Mouse (Mus musculus): ENCODE data around the gene Nceh1. TPM values are rescaled to one million over a fixed set of nuclear protein-coding genes. Genes with fewer than 3 reads are reported as not detected.

Nceh1 gene
- polyA plus RNA-seq, 1 experiment = 6.2 TPM

DNA sequence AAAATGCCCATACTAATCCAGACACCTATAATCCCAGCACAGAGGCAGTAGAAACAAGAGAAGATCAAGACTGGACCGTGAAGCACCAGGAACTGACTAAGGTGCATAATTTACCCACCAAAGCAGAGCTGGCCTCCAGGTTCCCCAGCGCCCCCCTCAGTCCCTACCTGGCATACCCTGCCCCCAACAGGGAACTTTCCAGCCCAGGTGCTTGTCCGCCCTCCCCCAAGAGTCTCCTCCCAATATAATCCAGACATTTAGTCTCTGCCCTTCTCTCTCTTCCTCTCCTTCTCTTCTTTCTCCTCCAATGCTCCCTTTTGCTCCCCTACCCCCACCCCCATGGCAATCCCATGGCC, 26.2 kb upstream of the Nceh1 start:
- TF ChIP-seq E2F4 (IDR thresholded peaks at IDR 0.05; ENCODE audit: insufficient read depth) = no peak
- no peak for TF ChIP-seq MAX (IDR thresholded peaks at IDR 0.05; ENCODE audit: low read depth)
- no peak for TF ChIP-seq MYOG (IDR thresholded peaks at IDR 0.05; ENCODE audit: control insufficient read depth in 1 of 3, insufficient read depth in 1 of 3, insufficient read length in 2 of 3, low read depth in 2 of 3)
- no peak for TF ChIP-seq POLR2AphosphoS2 (IDR thresholded peaks at IDR 0.05; ENCODE audit: insufficient read length, low read depth)
- TF ChIP-seq USF1 (IDR thresholded peaks at IDR 0.05; ENCODE audit: low read depth) = no peak
- TF ChIP-seq CEBPB (IDR thresholded peaks at IDR 0.05; ENCODE audit: insufficient read depth, poor library complexity, severe bottlenecking) = no peak
- no peak for TF ChIP-seq TCF3 (IDR thresholded peaks at IDR 0.05; ENCODE audit: insufficient read length, low read depth)
- no peak for TF ChIP-seq TCF12 (IDR thresholded peaks at IDR 0.05; ENCODE audit: insufficient read depth, poor library complexity, severe bottlenecking)
- TF ChIP-seq MYOD1 (IDR thresholded peaks at IDR 0.05; ENCODE audit: control insufficient read depth in 1 of 3, insufficient read length in 2 of 3, low read depth in 2 of 3) = no peak
- no peak for TF ChIP-seq POLR2A (IDR thresholded peaks at IDR 0.05; ENCODE audit: insufficient read length, low read depth)
- TF ChIP-seq SRF (IDR thresholded peaks at IDR 0.05; ENCODE audit: control insufficient read depth, insufficient read length, low read depth) = no peak
- TF ChIP-seq REST (IDR thresholded peaks at IDR 0.05; ENCODE audit: insufficient read depth, insufficient read length) = no peak
- Histone ChIP-seq H3K4me2 (ENCODE audit: low read depth) (no peak overlapping the region), H3K36me3 (ENCODE audit: control insufficient read depth, insufficient read depth) (no peaks in the 10 kb centered on the region), H3K4me3 (no peak overlapping the region), H3K79me2 (ENCODE audit: control insufficient read depth, insufficient read depth) (peaks cover 16% of the 10 kb centered on the region), H3ac (ENCODE audit: control insufficient read depth, insufficient read length) (no peak overlapping the region), H3K27me3 (ENCODE audit: control insufficient read depth, insufficient read depth, insufficient read length) (no peaks in the 10 kb centered on the region)

DNA sequence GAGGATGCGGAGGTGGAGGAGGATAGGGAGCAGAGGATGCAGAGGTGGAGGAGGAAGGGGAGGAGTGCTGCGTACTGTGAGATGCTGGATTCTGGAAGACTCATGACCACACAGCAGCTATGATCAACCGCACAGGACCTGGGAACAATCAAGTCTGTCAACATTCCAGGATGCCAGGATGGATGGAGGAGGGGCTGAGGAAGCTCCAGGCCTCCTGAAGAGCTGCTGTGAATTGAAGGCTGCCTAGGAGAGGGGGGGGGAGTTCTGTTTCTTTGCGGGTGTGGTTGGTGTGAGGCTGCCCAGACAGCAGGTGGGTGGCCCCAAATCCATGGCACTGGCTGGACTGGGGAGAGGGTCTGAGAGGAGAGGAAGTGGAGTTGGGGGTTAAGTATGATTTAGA, 23.9 kb upstream of the Nceh1 start:
- no peak overlapping the region for H3ac ChIP-seq (ENCODE audit: control insufficient read depth, insufficient read length)
- no peak for TF ChIP-seq TCF3 (IDR thresholded peaks at IDR 0.05; ENCODE audit: insufficient read length, low read depth)
- no peak for TF ChIP-seq USF1 (IDR thresholded peaks at IDR 0.05; ENCODE audit: low read depth)
- no peak for TF ChIP-seq MYOD1 (IDR thresholded peaks at IDR 0.05; ENCODE audit: control insufficient read depth in 1 of 3, insufficient read length in 2 of 3, low read depth in 2 of 3)
- no peak for TF ChIP-seq MYOG (IDR thresholded peaks at IDR 0.05; ENCODE audit: control insufficient read depth in 1 of 3, insufficient read depth in 1 of 3, insufficient read length in 2 of 3, low read depth in 2 of 3)
- TF ChIP-seq POLR2A (IDR thresholded peaks at IDR 0.05; ENCODE audit: insufficient read length, low read depth) = no peak
- no peak for TF ChIP-seq REST (IDR thresholded peaks at IDR 0.05; ENCODE audit: insufficient read depth, insufficient read length)

GRCm38 (mm10) chr3:27161645-27162409, 20.9 kb upstream of the Nceh1 start:
- no peaks in the 10 kb centered on the region for H3K27me3 ChIP-seq (ENCODE audit: control insufficient read depth, insufficient read depth, insufficient read length)
- no peak for TF ChIP-seq E2F4 (IDR thresholded peaks at IDR 0.05; ENCODE audit: insufficient read depth)
- H3K4me3 ChIP-seq = no peak overlapping the region
- H3ac ChIP-seq (ENCODE audit: control insufficient read depth, insufficient read length) = no peak overlapping the region
- no peaks in the 10 kb centered on the region for H3K36me3 ChIP-seq (ENCODE audit: control insufficient read depth, insufficient read depth)
- no peak overlapping the region for H3K4me2 ChIP-seq (ENCODE audit: low read depth)
- no peaks in the 10 kb centered on the region for H3K79me2 ChIP-seq (ENCODE audit: control insufficient read depth, insufficient read depth)

More for the DNA sequence above, 23.9 kb upstream of the Nceh1 start:
- Histone ChIP-seq H3K36me3 (ENCODE audit: control insufficient read depth, insufficient read depth) (no peaks in the 10 kb centered on the region), H3K27me3 (ENCODE audit: control insufficient read depth, insufficient read depth, insufficient read length) (no peaks in the 10 kb centered on the region), H3K79me2 (ENCODE audit: control insufficient read depth, insufficient read depth) (no peaks in the 10 kb centered on the region), H3K4me2 (ENCODE audit: low read depth) (no peak overlapping the region), H3K4me3 (no peak overlapping the region)

DNA sequence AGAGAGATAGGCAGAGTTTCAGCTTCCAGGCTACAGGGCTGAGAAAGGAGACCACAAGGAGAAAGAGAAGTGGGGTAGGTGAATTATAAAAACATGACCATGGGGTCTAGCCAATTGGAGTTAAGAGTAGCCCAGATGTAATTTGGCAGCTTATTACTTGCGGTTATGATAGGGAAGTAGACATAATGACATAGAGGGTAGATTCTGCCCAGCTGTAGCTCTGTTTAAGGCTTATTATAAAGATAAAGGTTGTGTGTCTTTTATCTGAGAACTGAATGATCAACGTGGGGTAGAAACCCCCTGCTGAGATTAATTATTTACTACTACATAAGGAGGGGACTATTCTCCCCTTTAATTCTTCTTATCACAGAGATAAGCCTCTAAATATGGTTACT, 20.4 kb upstream of the Nceh1 start:
- Histone ChIP-seq H3K4me2 (ENCODE audit: low read depth) (no peak overlapping the region), H3ac (ENCODE audit: control insufficient read depth, insufficient read length) (no peak overlapping the region), H3K4me3 (no peak overlapping the region), H3K79me2 (ENCODE audit: control insufficient read depth, insufficient read depth) (no peaks in the 10 kb centered on the region), H3K27me3 (ENCODE audit: control insufficient read depth, insufficient read depth, insufficient read length) (no peaks in the 10 kb centered on the region), H3K36me3 (ENCODE audit: control insufficient read depth, insufficient read depth) (no peaks in the 10 kb centered on the region)
- TF ChIP-seq USF1 (IDR thresholded peaks at IDR 0.05; ENCODE audit: low read depth) (no peak), REST (IDR thresholded peaks at IDR 0.05; ENCODE audit: insufficient read depth, insufficient read length) (no peak), POLR2A (IDR thresholded peaks at IDR 0.05; ENCODE audit: insufficient read length, low read depth) (no peak), TCF12 (IDR thresholded peaks at IDR 0.05; ENCODE audit: insufficient read depth, poor library complexity, severe bottlenecking) (no peak), E2F4 (IDR thresholded peaks at IDR 0.05; ENCODE audit: insufficient read depth) (no peak), CEBPB (IDR thresholded peaks at IDR 0.05; ENCODE audit: insufficient read depth, poor library complexity, severe bottlenecking) (no peak), MYOD1 (IDR thresholded peaks at IDR 0.05; ENCODE audit: control insufficient read depth in 1 of 3, insufficient read length in 2 of 3, low read depth in 2 of 3) (no peak), SRF (IDR thresholded peaks at IDR 0.05; ENCODE audit: control insufficient read depth, insufficient read length, low read depth) (no peak), MYOG (IDR thresholded peaks at IDR 0.05; ENCODE audit: control insufficient read depth in 1 of 3, insufficient read depth in 1 of 3, insufficient read length in 2 of 3, low read depth in 2 of 3) (no peak), POLR2AphosphoS2 (IDR thresholded peaks at IDR 0.05; ENCODE audit: insufficient read length, low read depth) (no peak), TCF3 (IDR thresholded peaks at IDR 0.05; ENCODE audit: insufficient read length, low read depth) (no peak)

DNA sequence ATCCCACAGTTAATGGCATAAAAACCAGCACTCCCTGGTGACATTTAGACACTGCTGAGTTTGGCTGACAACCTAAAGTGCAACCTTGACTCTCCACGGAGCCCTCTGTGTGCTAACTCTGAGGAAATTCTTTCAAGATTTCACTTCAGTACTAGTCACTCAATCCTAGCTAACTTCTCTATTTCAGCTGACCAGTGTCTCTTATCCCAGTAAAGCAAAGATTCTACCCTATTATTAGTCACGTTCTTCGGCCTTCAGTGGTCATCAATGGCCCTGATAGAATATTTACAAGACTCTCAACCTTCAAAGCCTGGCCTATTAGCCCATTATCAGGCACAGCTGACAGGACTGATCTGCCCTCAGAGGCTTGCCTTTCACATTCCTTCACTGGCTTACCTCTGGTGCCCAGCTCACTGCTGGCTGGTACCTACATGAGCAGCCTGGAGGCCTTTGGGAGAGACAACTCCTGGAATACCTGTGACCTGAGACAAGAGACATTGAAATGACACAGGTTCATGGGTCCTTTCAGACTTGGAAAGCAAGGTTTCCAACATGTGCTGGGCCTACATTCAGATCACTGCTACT, 17.2 kb upstream of the Nceh1 start:
- no peaks in the 10 kb centered on the region for H3K79me2 ChIP-seq (ENCODE audit: control insufficient read depth, insufficient read depth)
- no peak overlapping the region for H3ac ChIP-seq (ENCODE audit: control insufficient read depth, insufficient read length)
- no peak overlapping the region for H3K4me2 ChIP-seq (ENCODE audit: low read depth)
- H3K4me3 ChIP-seq = no peak overlapping the region
- no peaks in the 10 kb centered on the region for H3K27me3 ChIP-seq (ENCODE audit: control insufficient read depth, insufficient read depth, insufficient read length)
- TF ChIP-seq E2F4 (IDR thresholded peaks at IDR 0.05; ENCODE audit: insufficient read depth) (no peak), SRF (IDR thresholded peaks at IDR 0.05; ENCODE audit: control insufficient read depth, insufficient read length, low read depth) (no peak), MYOD1 (IDR thresholded peaks at IDR 0.05; ENCODE audit: control insufficient read depth in 1 of 3, insufficient read length in 2 of 3, low read depth in 2 of 3) (no peak), MAX (IDR thresholded peaks at IDR 0.05; ENCODE audit: low read depth) (no peak), POLR2A (IDR thresholded peaks at IDR 0.05; ENCODE audit: insufficient read length, low read depth) (no peak), REST (IDR thresholded peaks at IDR 0.05; ENCODE audit: insufficient read depth, insufficient read length) (no peak), CEBPB (IDR thresholded peaks at IDR 0.05; ENCODE audit: insufficient read depth, poor library complexity, severe bottlenecking) (no peak)
- H3K36me3 ChIP-seq (ENCODE audit: control insufficient read depth, insufficient read depth) = no peaks in the 10 kb centered on the region

Measured in myocyte (in vitro differentiated cells).